Mouse (Mus musculus) ES-E14 (cell line): ENCODE results near the gene BC005624. TPM values are rescaled to one million over a fixed set of nuclear protein-coding genes. Genes with fewer than 3 reads are reported as not detected.
A peak's percentile ranks its signal among the peaks of the same experiment; 100 is the strongest.
"Not testable (repeated sequence)": the region's sequence is repeated elsewhere in the genome, so short reads cannot be mapped to it uniquely, and the experiment has no call there.

Experiments
- DNase-seq: peaks from one replicate; pipeline ENCODE4 v3.0.0-alpha.2; 2013; ENCODE audit warnings: low read depth, low spot score
- H3K27ac ChIP-seq: 2 replicates; pipeline ENCODE4 v1.5.1; 2012; ENCODE audit warnings: low read depth, mild to moderate bottlenecking, low read length, moderate library complexity, mixed read lengths; ENCODE audit not compliant: poor library complexity, insufficient read depth, severe bottlenecking
- H3K36me3 ChIP-seq: 2 replicates; pipeline ENCODE4 v1.6.1; 2012; ENCODE audit warnings: mild to moderate bottlenecking, low read length, moderate library complexity, mixed read lengths; ENCODE audit not compliant: control insufficient read depth, poor library complexity, insufficient read depth, severe bottlenecking
- H3K4me1 ChIP-seq, 2 experiments: fragments of 150-350 bp in 1 of 2; sonication (generic) in 1 of 2; 2 replicates each; pipeline ENCODE4 v1.6.1; 2012; ENCODE audit warnings: low read length in 2 of 2, mild to moderate bottlenecking in 1 of 2, mixed read lengths in 1 of 2; ENCODE audit not compliant: control insufficient read depth in 2 of 2, insufficient read depth in 2 of 2, poor library complexity in 1 of 2
- H3K4me3 ChIP-seq, 2 experiments: fragments of 150-350 bp in 1 of 2; sonication (generic) in 1 of 2; 2 replicates each; pipeline ENCODE4 v1.5.1; 2012; ENCODE audit warnings: low read length in 2 of 2, low read depth in 1 of 2, mild to moderate bottlenecking in 1 of 2, mixed read lengths in 1 of 2; ENCODE audit not compliant: insufficient read depth in 1 of 2, poor library complexity in 1 of 2, severe bottlenecking in 1 of 2
- H3K9ac ChIP-seq: 2 replicates; pipeline ENCODE4 v1.6.1; 2012; ENCODE audit warnings: low read depth, mild to moderate bottlenecking, low read length, mixed read lengths; ENCODE audit not compliant: poor library complexity, insufficient read depth, severe bottlenecking
- H3K9me3 ChIP-seq: fragments of 150-350 bp; sonication (generic); 2 replicates; pipeline ENCODE4 v1.6.1; 2012; ENCODE audit warnings: low read depth, mild to moderate bottlenecking, low read length; ENCODE audit not compliant: control insufficient read depth, insufficient read depth
- CHD2 ChIP-seq: IDR thresholded peaks from 2 replicates; pipeline ENCODE4 v1.6.1; 2014; ENCODE audit warnings: mild to moderate bottlenecking, low read depth, low read length, inconsistent platforms
- HCFC1 ChIP-seq: IDR thresholded peaks from 2 replicates; pipeline ENCODE4 v1.6.1; 2012; ENCODE audit warnings: low read length, inconsistent platforms, borderline replicate concordance; ENCODE audit not compliant: insufficient read depth
- MAFK ChIP-seq: IDR thresholded peaks from 2 replicates; pipeline ENCODE4 v1.6.1; 2014; ENCODE audit warnings: mild to moderate bottlenecking, low read depth, low read length, inconsistent platforms; ENCODE audit not compliant: insufficient read depth
- ZC3H11A ChIP-seq: IDR thresholded peaks from 2 replicates; pipeline ENCODE4 v1.6.1; 2012; ENCODE audit warnings: low read depth, mild to moderate bottlenecking, inconsistent platforms, low read length, borderline replicate concordance
- ZNF384 ChIP-seq: IDR thresholded peaks from 2 replicates; pipeline ENCODE4 v1.6.1; 2012; ENCODE audit warnings: low read depth, low read length, inconsistent platforms
- in situ Hi-C, 2 experiments: fragments of 600-800 bp; cut with MboI; formaldehyde crosslinking; loops; one replicate each; pipeline ENCODE4 v1.15.1; 2025; ENCODE audit warnings: low sequenced_read_pairs in 2 of 2, inconsistent platforms in 1 of 2; ENCODE audit not compliant: unreplicated experiment in 2 of 2
- total RNA-seq: library from RNA; depleted of rRNA; stranded (reverse); fragments of 300-350 nt; gene quantifications from 2 replicates; pipeline ENCODE4 v1.2.3, GENCODE M21; 2012

Gene BC005624
- total RNA-seq, 1 experiment, result 36.6 TPM

- in situ Hi-C loops, result no loop called here
- Histone ChIP-seq H3K9ac (no peak overlapping the region), H3K36me3 (no peaks in the 10 kb centered on the region), H3K9me3 (no peaks in the 10 kb centered on the region), H3K4me3 (no peak overlapping the region), H3K27ac (no peak overlapping the region), H3K4me1 (peaks cover 2 to 19% of the 10 kb centered on the region in 2 experiments; a peak in 2 of 4 replicates)
- no peak for DNase-seq
- TF ChIP-seq ZNF384 (no peak), MAFK (peak; percentile 80)
Observed at GRCm38 (mm10) chr2:30933032-30933431, 49.0 kb downstream of the BC005624 start.

GRCm38 (mm10) chr2:30931922-30932321, 50.1 kb downstream of the BC005624 start:
- H3K4me1 ChIP-seq, result peaks cover 2 to 26% of the 10 kb centered on the region in 2 experiments; a peak in 3 of 4 replicates
- TF ChIP-seq CHD2 (no peak), ZC3H11A (no peak), HCFC1 (no peak), MAFK (no peak), ZNF384 (no peak)

GRCm38 (mm10) chr2:30930846-30931245, 51.2 kb downstream of the BC005624 start:
- H3K27ac ChIP-seq, in situ Hi-C loops, DNase-seq, H3K36me3 ChIP-seq, H3K4me3 ChIP-seq, H3K9me3 ChIP-seq, H3K9ac ChIP-seq: not testable (repeated sequence)
- peaks cover 5 to 32% of the 10 kb centered on the region in 2 experiments for H3K4me1 ChIP-seq

More at GRCm38 (mm10) chr2:30931922-30932321, 50.1 kb downstream of the BC005624 start:
- Histone ChIP-seq H3K36me3 (no peaks in the 10 kb centered on the region), H3K9me3 (no peaks in the 10 kb centered on the region), H3K27ac (no peak overlapping the region), H3K4me3 (no peak overlapping the region), H3K9ac (no peak overlapping the region)
- DNase-seq, result no peak
- in situ Hi-C loops, result no loop called here

GRCm38 (mm10) chr2:30929483-30930045, 52.4 kb downstream of the BC005624 start, which contains the start of gene Ptges:
Ptges (minus strand) TSS chr2:30929863.
- Histone ChIP-seq H3K27ac (peak within 1 kb of the TSS; percentile 69), H3K9ac (peak within 1 kb of the TSS; percentile 45; the same call in 1 of the 2 replicates)
- DNase-seq, result peak; percentile 81

More at GRCm38 (mm10) chr2:30929483-30930045, 52.4 kb downstream of the BC005624 start, which contains the start of gene Ptges:
- no peaks in the 10 kb centered on the region for H3K9me3 ChIP-seq
- TF ChIP-seq ZNF384 (no peak), CHD2 (no peak), ZC3H11A (no peak), MAFK (no peak), HCFC1 (no peak)
- H3K4me1 ChIP-seq, result peaks cover 6 to 35% of the 10 kb centered on the region in 2 experiments
- no peaks in the 10 kb centered on the region for H3K36me3 ChIP-seq
- in situ Hi-C loops, result no loop called here
- peak within 1 kb of the TSS; percentile 31 to 61 for H3K4me3 ChIP-seq
